Mouse (Mus musculus) layer of hippocampus, postnatal 25 days (tissue): ENCODE results near the gene Epyc. TPM values are rescaled to one million over a fixed set of nuclear protein-coding genes. Genes with fewer than 3 reads are reported as not detected.

ENCODE experiments used
- DNase-seq, 2 experiments: peaks; one replicate each; pipeline ENCODE4 v3.0.0; 2022; ENCODE audit warnings: mixed read lengths in 2 of 2, low spot score in 1 of 2; ENCODE audit errors: extremely low spot score in 1 of 2
- total RNA-seq, 2 experiments: library from RNA; stranded (reverse); gene quantifications; 2 replicates each; pipeline ENCODE4 v1.2.3; 2021

Epyc gene
- total RNA-seq: not detected

GRCm38 (mm10) chr10:97643768-97644167 lies at the start of gene Epyc:
Gene Epyc, plus strand, starts transcription at chr10:97644068.
- no peak for DNase-seq

- no peak for DNase-seq
Measured at GRCm38 (mm10) chr10:97595680-97596079, 48.2 kb upstream of the Epyc start.

GRCm38 (mm10) chr10:97601744-97602143 lies 42.1 kb upstream of the Epyc start:
- no peak for DNase-seq

- DNase-seq: no peak
Measured at GRCm38 (mm10) chr10:97603256-97603655, 40.6 kb upstream of the Epyc start.

GRCm38 (mm10) chr10:97606579-97606978 lies 37.3 kb upstream of the Epyc start, which contains the start of gene Kera:
Gene Kera, plus strand, starts transcription at chr10:97606879.
- no peak for DNase-seq

GRCm38 (mm10) chr10:97622328-97622727 lies 21.5 kb upstream of the Epyc start:
- no peak for DNase-seq

GRCm38 (mm10) chr10:97624381-97624780 lies 19.5 kb upstream of the Epyc start:
- no peak for DNase-seq

- DNase-seq: no peak
Measured at GRCm38 (mm10) chr10:97625116-97625515, 18.8 kb upstream of the Epyc start.

GRCm38 (mm10) chr10:97626543-97626942 lies 17.3 kb upstream of the Epyc start:
- DNase-seq: no peak

GRCm38 (mm10) chr10:97631061-97631460 lies 12.8 kb upstream of the Epyc start:
- no peak for DNase-seq

GRCm38 (mm10) chr10:97641926-97642325 lies 1.9 kb upstream of the Epyc start:
- DNase-seq: no peak

GRCm38 (mm10) chr10:97650334-97650733 lies 6.5 kb downstream of the Epyc start:
- no peak for DNase-seq

GRCm38 (mm10) chr10:97659489-97659888 lies 15.6 kb downstream of the Epyc start:
- DNase-seq: no peak

- DNase-seq: no peak
Measured at GRCm38 (mm10) chr10:97668656-97669055, 24.8 kb downstream of the Epyc start.

GRCm38 (mm10) chr10:97670202-97670601 lies 26.3 kb downstream of the Epyc start:
- DNase-seq: no peak

- DNase-seq: no peak
Measured at GRCm38 (mm10) chr10:97673239-97673638, 29.4 kb downstream of the Epyc start.

- no peak for DNase-seq
Measured at GRCm38 (mm10) chr10:97682981-97683380, 39.1 kb downstream of the Epyc start.

GRCm38 (mm10) chr10:97687198-97687597 lies 43.3 kb downstream of the Epyc start:
- DNase-seq: no peak

- DNase-seq: no peak
Measured at GRCm38 (mm10) chr10:97689425-97689824, 45.6 kb downstream of the Epyc start.

GRCm38 (mm10) chr10:97692913-97693312 lies 49.0 kb downstream of the Epyc start, which contains the start of gene Ccer1:
Gene Ccer1, plus strand, starts transcription at chr10:97693059.
- DNase-seq: no peak

GRCm38 (mm10) chr10:97693398-97694135 lies 49.7 kb downstream of the Epyc start:
- DNase-seq: no peak

GRCm38 (mm10) chr10:97702321-97702720 lies 58.5 kb downstream of the Epyc start:
- no peak for DNase-seq
